Mouse (Mus musculus) fat pad, adult 2 months (tissue): ENCODE results near the gene Tmem169.

Experiments
- DNase-seq: peaks from one replicate; pipeline ENCODE4 v3.0.0-alpha.2; 2011; ENCODE audit warnings: low read depth, low spot score; ENCODE audit errors: extremely low read depth

Gene Tmem169

DNA sequence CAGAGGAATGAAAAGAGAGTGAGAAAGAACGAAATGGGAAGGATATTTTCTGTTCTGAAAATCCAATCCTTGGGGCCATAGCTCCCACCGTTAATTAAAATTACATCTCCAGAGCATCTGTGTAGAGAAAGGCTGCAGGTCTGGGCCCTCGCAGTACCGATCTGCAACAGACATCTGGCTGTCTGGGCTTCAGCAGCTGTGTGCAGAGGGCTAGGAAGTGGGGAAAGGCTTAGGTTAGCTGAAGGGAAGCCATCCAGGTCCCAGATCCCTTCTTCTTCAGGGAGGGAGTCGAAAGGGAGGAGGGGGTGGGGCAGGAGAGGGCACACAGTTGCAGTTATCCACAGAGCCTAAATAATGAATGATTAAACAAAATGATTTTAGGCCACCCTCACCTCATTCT is 370 bp downstream of the Tmem169 start:
- DNase-seq = no peak

DNA sequence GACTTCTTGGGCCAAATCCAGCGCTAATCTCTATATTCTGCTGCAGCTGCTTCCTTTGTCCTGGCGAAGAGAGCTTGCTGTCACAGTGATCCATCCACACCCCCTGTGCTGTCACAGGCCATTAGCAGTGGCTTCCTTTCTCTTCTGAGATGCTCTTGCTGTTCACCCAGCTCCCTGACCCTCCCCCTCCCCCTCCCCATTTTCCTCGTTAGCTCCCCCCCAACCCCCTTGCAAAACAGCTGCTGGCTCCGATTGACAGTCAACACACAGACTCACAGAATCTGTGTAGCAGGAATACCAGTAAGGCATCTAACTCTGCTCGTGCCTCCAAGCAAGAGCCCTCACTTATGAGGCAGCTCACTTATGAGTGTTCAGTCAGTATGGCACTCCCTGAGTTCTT is 2.7 kb downstream of the Tmem169 start:
- no peak for DNase-seq

DNA sequence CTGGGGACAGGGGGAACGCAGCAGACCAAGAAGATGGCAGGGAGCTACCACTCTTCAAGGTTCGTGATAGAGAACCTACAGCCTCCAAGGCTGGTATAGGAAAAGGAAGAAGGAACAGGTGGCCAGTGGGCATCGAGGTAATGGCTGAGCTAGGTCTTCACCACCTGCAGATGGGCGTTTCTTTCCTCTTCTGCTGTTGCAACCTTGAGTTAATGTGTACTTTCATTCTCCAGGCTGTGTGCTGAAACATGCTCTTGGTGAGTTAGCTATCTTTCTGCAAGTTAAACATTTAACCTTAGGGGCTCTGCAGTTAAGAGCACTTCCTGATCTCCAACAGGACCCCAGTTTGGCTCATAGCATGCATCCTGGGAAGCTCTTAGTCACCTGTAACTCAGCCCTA is 3.7 kb downstream of the Tmem169 start:
- no peak for DNase-seq

DNA sequence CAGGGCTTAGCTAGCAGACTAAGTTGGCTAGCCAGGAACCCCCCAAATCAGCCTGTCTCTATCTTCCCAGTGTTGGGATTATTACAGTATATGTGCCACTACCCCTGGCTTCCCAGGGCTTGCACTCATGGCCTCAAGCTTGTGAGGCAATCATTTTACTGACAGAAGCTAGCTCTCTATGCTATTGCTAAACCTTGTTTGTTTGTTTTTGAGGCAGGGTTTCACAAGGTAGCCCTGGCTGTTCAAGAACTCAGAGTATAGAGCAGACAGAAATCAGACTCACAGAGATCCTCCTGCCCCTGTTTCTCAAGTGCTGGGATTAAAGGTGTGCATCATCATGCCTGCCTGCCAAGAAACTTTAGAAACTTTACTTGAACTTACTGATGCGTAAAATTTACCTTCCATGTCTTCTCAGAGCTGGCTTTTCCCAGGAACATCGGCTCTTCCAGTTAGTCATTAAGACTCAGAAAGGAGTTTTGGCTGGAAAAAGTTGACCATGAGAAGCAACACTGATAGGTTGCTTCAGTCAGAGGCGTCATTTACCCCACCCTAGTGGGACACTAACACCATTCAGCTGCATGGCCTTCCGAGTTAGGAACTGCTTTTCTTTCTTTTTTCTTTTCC is 4.5 kb downstream of the Tmem169 start:
- peak; percentile 92 for DNase-seq

DNA sequence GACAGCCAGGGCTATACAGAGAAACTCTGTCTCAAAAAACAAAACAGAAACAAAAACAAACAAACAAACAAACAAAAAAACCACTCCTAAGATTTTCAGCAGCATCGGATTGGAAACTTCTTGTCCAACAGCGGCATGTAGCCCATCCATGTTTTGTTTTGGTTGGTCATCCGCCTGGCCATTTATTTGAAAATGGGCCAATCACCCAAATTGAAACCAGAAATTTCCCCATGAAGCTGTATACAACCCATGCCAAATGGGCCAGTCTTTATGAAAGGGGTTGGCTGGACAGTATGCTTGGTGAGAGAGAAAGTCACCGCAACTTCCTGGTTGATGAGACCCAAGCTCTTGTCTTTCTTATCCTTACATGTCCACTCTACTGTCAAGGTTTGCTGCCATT is 6.7 kb downstream of the Tmem169 start:
- DNase-seq = no peak

DNA sequence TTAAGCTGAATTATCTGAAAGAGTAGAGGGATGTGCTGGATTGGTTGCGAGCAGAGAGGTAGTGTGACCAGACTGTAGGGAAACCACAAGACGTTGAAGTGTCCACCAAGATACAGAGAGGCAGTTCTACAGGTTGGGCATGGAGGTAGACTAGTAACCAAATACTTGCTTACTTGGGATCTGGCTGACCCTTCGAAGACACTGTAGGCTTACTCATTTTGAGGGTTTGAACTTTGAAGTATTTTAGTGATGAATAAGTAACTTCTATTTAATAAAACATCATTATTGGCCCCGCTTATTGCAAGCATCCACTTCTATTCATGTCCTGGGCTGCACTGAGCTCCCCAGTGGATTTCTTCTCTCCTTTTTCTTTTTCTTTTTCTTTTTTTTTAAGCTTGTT is 7.3 kb downstream of the Tmem169 start:
- no peak for DNase-seq

DNA sequence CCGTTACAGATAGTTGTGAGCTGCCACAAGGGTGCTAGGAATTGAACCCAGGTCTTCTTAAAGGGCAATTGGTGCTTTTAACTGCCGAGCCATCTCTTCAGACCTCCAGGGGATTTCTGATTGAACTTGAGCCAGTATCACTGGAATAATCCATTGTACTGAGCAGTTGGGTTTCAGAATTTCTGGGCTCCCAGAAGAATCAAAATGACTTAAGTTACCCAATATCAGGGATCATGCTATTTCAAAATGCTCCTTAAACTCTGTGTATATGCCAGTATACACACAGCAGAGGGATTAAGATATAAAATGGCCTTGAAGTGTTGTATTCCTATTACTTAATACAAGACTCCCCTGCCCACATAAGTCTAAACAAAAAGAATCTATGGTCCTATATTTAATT is 7.8 kb downstream of the Tmem169 start:
- peak; percentile 92 for DNase-seq

DNA sequence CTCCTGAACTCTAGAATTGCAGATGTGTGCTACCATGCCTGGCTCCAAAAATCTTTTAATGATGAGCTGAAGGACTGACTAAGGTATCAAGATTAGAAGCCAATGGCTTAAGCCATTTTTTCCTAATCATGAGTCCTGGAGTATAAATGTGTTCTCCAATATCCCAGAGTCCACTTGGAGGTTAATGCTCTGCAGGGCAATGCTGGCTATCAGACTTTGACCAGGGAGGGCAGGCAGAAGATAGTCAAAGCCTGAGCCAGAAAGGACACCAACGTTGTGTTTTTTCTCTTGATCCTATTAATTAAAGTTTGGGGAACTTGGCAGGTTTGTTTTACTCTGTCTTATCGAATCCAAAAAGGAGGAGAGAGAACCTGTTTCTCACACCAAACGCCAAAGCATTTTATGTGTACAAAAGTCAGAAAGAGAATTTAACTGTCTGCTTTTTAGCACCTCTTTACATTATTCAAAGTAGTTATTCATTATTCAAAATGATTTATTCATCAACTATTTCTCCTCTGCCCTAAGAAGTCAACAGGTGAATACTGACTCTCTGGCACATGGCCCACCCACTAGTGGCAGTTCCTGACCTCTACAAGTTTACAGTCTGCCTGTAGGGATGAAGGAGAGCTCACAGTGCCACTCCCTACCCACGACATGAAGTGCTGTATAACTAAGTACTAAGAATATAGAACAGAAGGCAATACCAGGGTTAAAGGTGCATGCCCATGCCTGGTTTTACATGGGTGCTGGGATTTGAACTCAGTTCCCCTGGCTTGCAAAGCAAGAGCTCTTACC is 9.9 kb downstream of the Tmem169 start:
- no peak for DNase-seq

DNA sequence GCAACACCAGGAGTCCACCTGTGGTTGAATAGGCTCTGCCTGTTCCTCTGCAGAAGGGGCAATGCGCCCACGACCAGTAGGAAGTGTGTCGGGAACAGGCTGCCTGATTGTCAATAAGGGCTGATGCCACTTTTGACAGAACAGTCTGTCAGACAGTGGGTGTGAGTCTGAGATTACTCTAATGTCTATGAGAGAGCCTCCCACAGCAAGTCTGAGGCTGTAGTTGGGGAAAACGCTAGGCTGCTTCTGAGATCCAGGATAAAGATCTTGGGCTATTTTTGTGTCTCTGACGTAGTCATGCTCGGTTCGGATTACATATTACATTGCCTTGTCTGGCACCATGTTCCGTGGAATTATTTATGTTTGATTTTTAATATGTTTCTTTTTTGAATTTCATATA is 11.6 kb downstream of the Tmem169 start:
- no peak for DNase-seq

DNA sequence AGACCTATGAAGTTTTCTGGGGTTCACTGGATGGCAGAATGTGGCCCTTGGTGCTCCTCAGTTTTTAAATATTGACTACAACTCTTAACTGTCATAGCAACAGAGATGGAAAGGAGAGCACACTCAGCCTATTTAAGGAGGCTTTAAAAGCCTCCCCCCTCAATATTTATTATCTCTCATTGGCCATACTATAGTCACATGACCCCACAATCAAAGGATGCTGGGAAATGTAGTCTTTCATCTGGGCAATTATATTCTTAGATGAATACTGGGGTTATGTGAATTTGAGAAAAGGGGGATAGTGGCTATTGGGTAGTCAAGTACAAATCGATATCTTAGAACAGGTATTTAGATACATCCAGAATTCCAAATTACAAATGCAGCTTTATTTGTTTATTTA is 17.7 kb downstream of the Tmem169 start:
- DNase-seq = no peak

DNA sequence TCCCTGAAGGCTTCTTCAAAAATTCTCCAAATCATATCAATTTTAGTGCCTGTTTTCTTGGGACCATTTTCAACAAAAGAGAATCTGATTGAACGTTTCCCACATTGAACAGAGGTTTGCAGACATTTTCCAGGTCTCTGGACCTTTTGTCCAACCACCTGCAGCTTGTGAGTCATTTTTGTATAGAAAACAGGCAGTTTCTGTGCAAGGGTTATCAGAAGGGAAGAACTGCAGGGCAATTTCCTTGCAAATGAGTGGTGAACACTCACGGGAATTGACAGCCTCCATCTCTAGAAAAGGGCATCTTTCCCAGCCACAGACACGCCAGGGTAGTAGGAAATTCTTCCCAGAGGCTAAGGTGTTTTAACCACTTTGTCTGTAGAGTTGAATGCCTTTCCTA is 22.1 kb downstream of the Tmem169 start:
- no peak for DNase-seq

DNA sequence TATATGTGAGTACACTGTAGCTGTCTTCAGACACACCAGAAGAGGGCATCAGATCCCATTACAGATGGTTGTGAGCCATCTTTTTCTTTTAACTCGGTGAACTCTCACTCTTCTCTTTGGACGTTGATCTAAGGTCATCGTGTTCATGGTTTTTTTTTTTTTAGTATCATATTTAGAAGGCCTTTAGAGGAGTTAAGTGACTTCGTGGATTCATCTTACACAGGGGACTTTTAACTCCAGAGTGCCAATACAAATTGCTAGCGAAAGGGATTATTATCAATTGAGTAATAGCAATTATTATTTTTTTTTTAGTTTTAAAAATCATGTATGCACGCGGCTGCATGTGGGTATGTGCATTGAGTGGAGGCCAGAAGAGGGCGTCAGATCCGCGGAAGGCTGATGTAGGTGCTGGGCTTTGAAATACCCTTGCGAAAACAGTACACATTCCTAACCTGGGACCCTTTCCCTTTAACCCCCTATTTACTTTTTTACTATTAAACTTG is 22.6 kb downstream of the Tmem169 start:
- no peak for DNase-seq

DNA sequence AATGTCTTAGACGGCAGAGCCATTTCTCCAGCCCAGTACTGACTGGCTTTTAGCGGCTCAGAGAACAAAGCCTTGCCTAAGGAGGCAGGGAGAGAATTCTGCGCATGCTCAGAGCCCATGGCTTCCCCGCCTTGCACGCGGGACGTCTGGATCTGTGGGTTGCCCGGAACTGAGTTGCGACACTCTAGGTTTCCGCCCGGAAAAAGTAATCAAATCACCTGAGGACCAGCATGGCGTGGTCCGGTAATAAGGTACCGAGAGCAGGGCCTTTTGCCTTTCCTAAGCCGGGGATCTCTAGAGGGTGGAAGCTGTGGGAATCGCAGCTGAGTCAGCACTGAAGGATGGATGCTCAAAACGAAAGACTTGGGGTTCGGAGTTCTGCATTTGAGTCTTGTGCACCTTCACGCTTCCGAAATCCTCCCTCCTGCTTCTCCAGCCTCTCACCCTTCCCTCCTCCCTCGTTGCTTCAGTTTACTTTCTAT is 23.2 kb downstream of the Tmem169 start, which contains the start of gene Xrcc5:
Gene Xrcc5, plus strand, starts transcription at position 105 of the 482 bp plus-strand sequence.
- no peak for DNase-seq

DNA sequence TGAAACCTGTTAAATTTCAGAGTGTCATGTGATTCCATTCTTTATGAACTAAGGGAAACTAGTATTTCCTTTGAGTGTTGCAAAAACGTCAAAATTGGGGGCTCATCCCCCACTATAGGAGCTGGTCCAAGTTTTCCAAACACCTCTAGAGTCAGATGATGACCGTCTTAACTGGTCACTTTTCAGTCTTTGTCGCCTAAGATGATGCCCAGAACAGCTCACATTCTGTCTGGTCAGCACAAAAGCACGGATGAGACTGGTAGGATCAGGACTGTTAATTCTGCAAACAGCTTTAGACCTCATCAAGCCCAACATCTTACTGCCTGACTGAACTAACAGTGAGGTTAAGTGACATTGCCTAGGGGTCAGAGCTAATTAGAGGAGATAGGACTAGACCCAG is 24.8 kb downstream of the Tmem169 start:
- no peak for DNase-seq

DNA sequence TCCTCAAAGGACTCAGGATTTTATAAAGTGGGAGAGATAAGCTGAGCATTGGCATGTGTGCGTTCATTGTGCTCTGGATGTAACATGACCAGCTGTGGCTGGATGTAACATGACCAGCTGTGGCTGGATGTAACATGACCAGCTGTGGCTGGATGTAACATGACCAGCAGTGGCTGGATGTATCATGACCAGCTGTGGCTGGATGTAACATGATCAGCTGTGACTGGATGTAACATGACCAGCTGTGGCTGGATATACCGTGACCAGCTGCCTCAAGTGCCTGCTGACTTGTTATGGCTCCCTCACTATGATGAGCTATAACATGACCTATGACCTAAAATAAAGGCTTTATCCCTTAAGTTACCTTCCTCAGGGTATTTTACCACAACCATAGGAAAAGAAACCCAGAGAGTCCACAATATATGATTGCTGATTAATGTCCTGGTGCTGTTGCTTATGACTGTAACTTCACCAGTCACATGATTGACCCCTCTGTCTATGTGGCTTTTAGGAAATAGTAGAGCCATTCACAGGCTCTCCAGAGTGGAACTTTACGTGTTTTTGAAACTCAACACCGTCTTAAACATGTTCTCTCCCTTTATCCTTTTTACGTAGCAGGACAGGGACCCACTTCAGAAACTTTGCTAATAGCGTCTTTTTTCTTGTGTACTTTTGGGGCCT is 25.7 kb downstream of the Tmem169 start:
- no peak for DNase-seq

DNA sequence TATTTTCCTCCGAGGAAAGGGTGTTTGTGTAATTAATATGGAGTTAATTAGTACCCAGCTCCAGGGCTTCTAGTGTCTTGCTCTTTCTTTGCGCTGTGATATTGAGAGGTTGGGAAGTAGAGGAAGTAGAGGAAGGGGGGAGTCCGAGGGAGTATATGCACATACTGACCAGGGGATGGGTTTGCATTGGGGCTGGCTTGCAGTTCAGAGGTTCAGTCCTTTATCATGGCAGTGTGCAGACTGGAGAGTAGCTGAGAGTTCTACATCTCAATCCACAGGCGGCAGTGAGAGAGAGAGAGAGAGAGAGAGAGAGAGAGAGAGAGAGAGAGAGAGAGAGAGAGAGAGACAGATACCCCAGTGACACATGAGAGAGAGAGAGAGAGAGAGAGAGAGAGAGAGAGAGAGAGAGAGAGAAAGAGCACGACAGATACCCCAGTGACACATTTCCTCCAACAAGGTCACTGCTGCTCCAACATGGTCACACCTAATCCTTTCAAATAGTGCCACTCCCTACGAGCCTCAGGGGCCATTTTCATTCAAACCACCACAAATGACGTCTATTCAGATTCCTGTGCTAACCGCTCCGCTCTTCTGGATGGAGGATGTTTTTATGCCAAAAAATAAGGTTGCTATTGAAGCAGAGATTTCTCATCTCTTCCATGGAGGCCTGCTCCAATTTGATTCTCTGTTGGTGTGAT is 28.7 kb downstream of the Tmem169 start:
- DNase-seq = no peak

DNA sequence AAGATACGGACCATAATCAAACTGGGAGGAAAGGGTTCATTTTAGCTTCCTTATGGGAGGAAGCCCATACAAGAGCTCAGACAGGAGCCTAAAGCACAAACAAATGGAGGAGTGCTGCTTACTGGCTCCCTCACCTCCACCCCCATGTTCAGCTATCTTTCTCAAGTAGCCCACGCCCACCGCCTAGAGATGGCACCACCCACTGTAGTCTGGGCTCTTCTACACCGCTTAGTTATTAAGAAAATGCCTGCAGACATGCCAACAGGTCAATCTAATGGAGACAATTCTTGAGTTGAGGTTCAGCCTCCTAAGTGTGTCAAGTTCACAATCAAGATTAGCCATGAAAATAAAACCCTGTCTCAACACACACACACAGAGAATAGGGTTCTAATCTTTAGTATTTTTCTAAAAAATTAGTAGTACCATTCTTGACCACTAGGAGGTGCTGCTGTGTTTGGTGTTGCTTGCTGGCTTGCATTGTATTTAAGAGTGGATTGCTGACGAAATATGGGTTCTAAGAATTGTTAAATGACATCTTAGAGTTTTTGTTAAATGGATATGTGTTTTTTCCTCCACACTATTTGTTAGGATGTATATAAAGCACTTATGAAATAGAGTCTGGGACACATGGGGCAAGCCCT is 29.4 kb downstream of the Tmem169 start:
- no peak for DNase-seq

DNA sequence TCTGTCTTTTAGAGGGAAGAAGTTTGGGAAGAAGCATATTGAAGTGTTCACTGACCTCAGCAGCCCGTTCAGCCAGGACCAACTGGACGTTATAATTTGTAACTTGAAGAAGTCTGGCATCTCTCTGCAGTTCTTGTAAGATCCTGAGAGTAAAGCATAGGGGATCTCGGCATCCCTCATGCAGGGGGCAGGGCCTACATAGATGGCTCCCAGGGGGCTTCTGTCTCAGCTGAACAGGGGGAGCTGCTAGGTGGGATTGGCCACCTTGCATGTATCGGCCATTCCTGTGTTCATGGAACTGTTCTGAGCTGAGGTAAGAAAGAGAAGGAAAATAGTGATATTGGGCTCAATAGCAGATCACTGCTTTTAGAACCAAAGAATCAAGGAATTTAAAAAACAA is 31.3 kb downstream of the Tmem169 start:
- DNase-seq = no peak

DNA sequence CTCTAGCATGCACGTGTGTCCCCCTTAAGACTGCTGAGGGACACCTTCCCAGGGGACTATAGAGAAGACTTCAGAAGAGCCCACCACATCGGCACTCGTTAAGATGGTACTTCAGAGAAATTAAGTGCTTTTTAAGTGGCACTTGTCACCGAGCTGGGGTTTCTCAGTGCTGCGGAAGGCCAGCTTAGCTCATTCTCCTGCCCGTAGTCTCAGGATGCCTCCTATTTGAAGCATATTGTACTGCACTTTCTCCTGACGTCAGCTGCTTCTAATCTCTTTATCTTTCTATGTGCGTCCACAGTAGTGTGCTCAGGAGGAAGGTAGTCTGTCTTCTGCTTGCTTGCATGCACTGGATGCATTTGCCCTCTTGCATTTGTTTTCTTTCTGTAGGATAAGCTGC is 32.2 kb downstream of the Tmem169 start:
- no peak for DNase-seq

DNA sequence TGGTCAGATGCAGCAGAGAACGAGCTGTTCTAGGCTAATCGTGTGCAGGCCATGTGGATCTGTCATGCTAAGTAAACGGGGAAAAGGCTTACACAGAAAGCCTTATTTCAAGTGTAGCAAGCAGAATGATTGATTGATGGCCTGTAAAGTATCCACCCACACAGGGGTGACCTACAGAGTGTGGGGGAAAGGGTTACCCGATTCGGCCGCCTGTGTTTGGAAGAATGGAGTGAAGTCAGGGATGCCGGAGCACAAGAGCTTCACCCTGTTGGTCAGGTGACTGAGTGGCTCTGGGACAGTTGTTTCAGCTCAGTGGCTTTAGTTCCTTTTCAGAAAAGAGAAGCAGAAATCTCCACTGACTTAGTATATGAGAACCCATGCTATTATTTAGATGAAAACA is 32.7 kb downstream of the Tmem169 start:
- DNase-seq = no peak

DNA sequence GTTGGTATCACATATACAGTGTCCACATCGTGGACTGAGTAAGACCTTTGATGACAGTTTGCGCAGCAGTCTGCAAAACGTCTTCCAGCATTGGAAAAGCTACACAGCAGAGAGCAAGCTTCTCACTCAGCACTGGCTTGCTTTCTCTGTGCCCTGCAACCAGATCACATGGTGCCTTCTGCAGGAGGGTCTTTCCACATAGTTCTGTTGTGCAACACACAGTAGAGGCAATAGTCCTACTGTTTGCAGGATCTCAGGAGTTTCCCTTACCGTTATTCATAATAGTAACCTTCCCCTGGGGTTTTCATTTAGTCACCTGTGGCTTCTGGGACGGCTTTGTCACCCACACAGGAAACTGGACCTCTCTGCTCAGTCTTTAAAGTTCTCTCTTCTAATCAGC is 36.6 kb downstream of the Tmem169 start:
- DNase-seq = no peak
